Mouse (Mus musculus) hindbrain, embryonic 14.5 days (tissue): Measurements from ENCODE around the gene Shoc2. TPM values are rescaled to one million over a fixed set of nuclear protein-coding genes. Genes with fewer than 3 reads are reported as not detected.
A peak's percentile ranks its signal among the peaks of the same experiment; 100 is the strongest.

Source experiments
- ATAC-seq: fragments of 200-750 bp; cut with Nextera tagmentation; 2 replicates; pipeline ENCODE4 v1.8.0; 2017; ENCODE audit warnings: moderate number of reproducible peaks, mild to moderate bottlenecking, moderate TSS enrichment, moderate library complexity; ENCODE audit not compliant: low FRiP score
- DNase-seq: peaks from one replicate; pipeline ENCODE4 v3.0.0-alpha.2; 2015; ENCODE audit warnings: low spot score
- H3K27ac ChIP-seq: fragments of 300-500 bp; sonication (generic); 2 replicates; pipeline ENCODE4 v1.5.1; 2014; ENCODE audit warnings: mild to moderate bottlenecking, moderate library complexity
- H3K27me3 ChIP-seq: fragments of 300-500 bp; sonication (generic); 2 replicates; pipeline ENCODE4 v1.6.1; 2014; ENCODE audit warnings: mild to moderate bottlenecking, low read length, mixed read lengths; ENCODE audit not compliant: control insufficient read depth, insufficient read depth
- H3K36me3 ChIP-seq: fragments of 300-500 bp; sonication (generic); replicated peaks from 2 replicates; pipeline ENCODE4 v1.6.1; 2014; ENCODE audit not compliant: control insufficient read depth, insufficient read depth
- H3K4me1 ChIP-seq: fragments of 300-500 bp; sonication (generic); replicated peaks from 2 replicates; pipeline ENCODE4 v1.6.1; 2014; ENCODE audit warnings: antibody characterized with exemption, low read length, mixed read lengths; ENCODE audit not compliant: control insufficient read depth, insufficient read depth
- H3K4me2 ChIP-seq: fragments of 300-500 bp; sonication (generic); replicated peaks from 2 replicates; pipeline ENCODE4 v1.6.1; 2014; ENCODE audit warnings: mild to moderate bottlenecking, moderate library complexity
- H3K4me3 ChIP-seq: fragments of 300-500 bp; sonication (generic); replicated peaks from 2 replicates; pipeline ENCODE4 v1.5.1; 2014; ENCODE audit warnings: mild to moderate bottlenecking, low read length
- H3K9ac ChIP-seq: fragments of 300-500 bp; sonication (generic); 2 replicates; pipeline ENCODE4 v1.6.1; 2014
- H3K9me3 ChIP-seq: fragments of 300-500 bp; sonication (generic); 2 replicates; pipeline ENCODE4 v1.6.1; 2016; ENCODE audit warnings: low read length; ENCODE audit not compliant: control insufficient read depth
- WGBS: fragments of 180-500 bp; shearing (Covaris S2); extraction: QIAGEN DNeasy Blood & Tissue Kit; methylation state at CpG from one replicate; pipeline ENCODE4 v1.1.7; 2014; 5-methylcytosine and 5-hydroxymethylcytosine counted together
- polyA plus RNA-seq: library from polyadenylated mRNA; unstranded; fragments of >200 nt; fragmentation: Nextera tagmentation; extraction: Ambion mirVana; gene quantifications from 2 replicates; pipeline ENCODE4 v1.2.1, GENCODE M21; 2014

Gene Shoc2
- polyA plus RNA-seq, 1 experiment from 2014 or later = 75.3 TPM

GRCm38 (mm10) chr19:53925338-53925751 lies 18.8 kb upstream of the Shoc2 start:
- no peak overlapping the region for H3K4me2 ChIP-seq
- ATAC-seq = no peak
- 92% methylated on average over 2 of the region's 2 CpGs for WGBS
- peak; percentile 68 for DNase-seq
- H3K27me3 ChIP-seq = no peaks in the 10 kb centered on the region
- no peak overlapping the region for H3K9ac ChIP-seq
- H3K27ac ChIP-seq = no peak overlapping the region
- H3K9me3 ChIP-seq = no peaks in the 10 kb centered on the region
- H3K36me3 ChIP-seq = peaks cover 60% of the 10 kb centered on the region
- H3K4me1 ChIP-seq = no peaks in the 10 kb centered on the region
- no peak overlapping the region for H3K4me3 ChIP-seq

- Histone ChIP-seq H3K4me3 (no peak overlapping the region), H3K4me2 (no peak overlapping the region), H3K27ac (no peak overlapping the region), H3K4me1 (no peaks in the 10 kb centered on the region), H3K27me3 (no peaks in the 10 kb centered on the region), H3K9ac (no peak overlapping the region), H3K9me3 (no peaks in the 10 kb centered on the region), H3K36me3 (peaks cover 66% of the 10 kb centered on the region)
- WGBS = 98% methylated on average over 1 of the region's 1 CpGs
- DNase-seq (no peak), ATAC-seq (no peak)
Observed at GRCm38 (mm10) chr19:53926705-53927104, 17.4 kb upstream of the Shoc2 start.

- Histone ChIP-seq H3K36me3 (peaks cover 67% of the 10 kb centered on the region), H3K27me3 (no peaks in the 10 kb centered on the region), H3K4me2 (no peak overlapping the region), H3K9me3 (no peaks in the 10 kb centered on the region), H3K9ac (no peak overlapping the region), H3K4me1 (no peaks in the 10 kb centered on the region), H3K4me3 (no peak overlapping the region), H3K27ac (no peak overlapping the region)
- WGBS = 97% methylated on average over 3 of the region's 3 CpGs
- no peak for DNase-seq
- no peak for ATAC-seq
Observed at GRCm38 (mm10) chr19:53929218-53929617, 14.9 kb upstream of the Shoc2 start.

GRCm38 (mm10) chr19:53933050-53933449 lies 11.1 kb upstream of the Shoc2 start:
- no peaks in the 10 kb centered on the region for H3K27me3 ChIP-seq
- no peaks in the 10 kb centered on the region for H3K4me1 ChIP-seq
- H3K27ac ChIP-seq = no peak overlapping the region
- no peak overlapping the region for H3K4me2 ChIP-seq
- no peak for ATAC-seq
- no peaks in the 10 kb centered on the region for H3K9me3 ChIP-seq
- H3K4me3 ChIP-seq = no peak overlapping the region
- no peak for DNase-seq
- H3K9ac ChIP-seq = no peak overlapping the region
- peaks cover 66% of the 10 kb centered on the region for H3K36me3 ChIP-seq

- Histone ChIP-seq H3K27me3 (no peaks in the 10 kb centered on the region), H3K36me3 (peaks cover 64% of the 10 kb centered on the region), H3K4me3 (no peak overlapping the region), H3K4me1 (no peaks in the 10 kb centered on the region), H3K9me3 (no peaks in the 10 kb centered on the region), H3K9ac (no peak overlapping the region), H3K4me2 (no peak overlapping the region), H3K27ac (no peak overlapping the region)
- no peak for DNase-seq
- ATAC-seq = no peak
Observed at GRCm38 (mm10) chr19:53934046-53934445, 10.1 kb upstream of the Shoc2 start.

GRCm38 (mm10) chr19:53939467-53939866 lies 4.6 kb upstream of the Shoc2 start:
- WGBS = 90% methylated on average over 4 of the region's 4 CpGs
- Histone ChIP-seq H3K27me3 (no peaks in the 10 kb centered on the region), H3K4me2 (no peak overlapping the region), H3K9ac (no peak overlapping the region), H3K9me3 (no peaks in the 10 kb centered on the region), H3K4me1 (peaks cover 11% of the 10 kb centered on the region), H3K4me3 (no peak overlapping the region), H3K27ac (no peak overlapping the region), H3K36me3 (peaks cover 18% of the 10 kb centered on the region)
- DNase-seq (no peak), ATAC-seq (no peak)

- no peaks in the 10 kb centered on the region for H3K9me3 ChIP-seq
- WGBS = 91% methylated on average over 4 of the region's 4 CpGs
- peaks cover 12% of the 10 kb centered on the region for H3K36me3 ChIP-seq
- ATAC-seq (no peak), DNase-seq (no peak)
- H3K27me3 ChIP-seq = no peaks in the 10 kb centered on the region
- H3K4me2 ChIP-seq = no peak overlapping the region
- H3K27ac ChIP-seq = no peak overlapping the region
- peaks cover 11% of the 10 kb centered on the region for H3K4me1 ChIP-seq
- H3K9ac ChIP-seq = no peak overlapping the region
- H3K4me3 ChIP-seq = no peak overlapping the region
Observed at GRCm38 (mm10) chr19:53941139-53941538, 3.0 kb upstream of the Shoc2 start.

GRCm38 (mm10) chr19:53942342-53942741 lies 1.8 kb upstream of the Shoc2 start:
- Histone ChIP-seq H3K9ac (no peak overlapping the region), H3K4me3 (no peak overlapping the region), H3K36me3 (peaks cover 12% of the 10 kb centered on the region), H3K9me3 (no peaks in the 10 kb centered on the region), H3K27me3 (no peaks in the 10 kb centered on the region), H3K4me2 (peak overlapping the region; percentile 55; the same call in 1 of the 2 replicates), H3K4me1 (peaks cover 14% of the 10 kb centered on the region), H3K27ac (no peak overlapping the region)
- no peak for DNase-seq
- no peak for ATAC-seq
- WGBS = 96% methylated on average over 2 of the region's 2 CpGs

GRCm38 (mm10) chr19:53944786-53945169 lies 672 bp downstream of the Shoc2 start:
- Histone ChIP-seq H3K4me3 (peak overlapping the region; percentile 93), H3K4me1 (peaks cover 21% of the 10 kb centered on the region), H3K9me3 (no peaks in the 10 kb centered on the region), H3K27me3 (no peaks in the 10 kb centered on the region), H3K9ac (peak overlapping the region; percentile 95), H3K4me2 (peak overlapping the region; percentile 62; the same call in 1 of the 2 replicates), H3K27ac (peak overlapping the region; percentile 96), H3K36me3 (no peaks in the 10 kb centered on the region; the same call in 1 of the 2 replicates)
- ATAC-seq (no peak), DNase-seq (no peak)
- 0% methylated on average over 19 of the region's 47 CpGs for WGBS
